Mouse (Mus musculus) CH12F3 (cell line): ENCODE results near the gene Cacng7.

Experiments
- in situ Hi-C: fragments of 300-500 bp; cut with MboI; formaldehyde crosslinking; loops from 2 replicates; pipeline ENCODE4 v1.14.3; 2020; ENCODE audit warnings: low sequenced_read_pairs

Cacng7 gene

GRCm38 (mm10) chr7:3343861-3344260 is 11.1 kb downstream of the Cacng7 start:
- in situ Hi-C loops, result no loop called here

GRCm38 (mm10) chr7:3345301-3345700 is 12.5 kb downstream of the Cacng7 start:
- in situ Hi-C loops, result no loop called here

GRCm38 (mm10) chr7:3347366-3348287 is 14.9 kb downstream of the Cacng7 start:
- in situ Hi-C loops, result no loop called here

- in situ Hi-C loops, result no loop called here
These were observed 15.6 kb downstream of the Cacng7 start for GRCm38 (mm10) chr7:3348326-3348725.

DNA sequence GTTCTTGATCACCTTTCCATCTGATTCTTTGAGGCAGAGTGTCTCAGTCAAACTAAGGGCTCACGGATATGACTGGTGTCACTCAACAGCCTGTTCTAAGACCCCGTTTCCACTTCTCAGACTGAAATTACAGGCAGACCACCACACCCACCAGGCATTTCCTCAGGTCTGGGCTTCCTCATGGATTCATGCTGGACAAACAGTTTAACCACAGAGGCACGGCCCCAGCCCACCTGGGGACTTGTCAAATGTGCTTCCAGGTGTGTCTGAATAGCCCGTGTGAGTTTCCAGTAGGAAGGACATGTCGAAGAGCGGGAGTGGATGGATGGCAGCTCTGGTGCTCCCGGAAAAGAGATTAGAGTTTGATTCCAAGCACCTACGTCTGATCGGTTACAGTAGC is 17.0 kb downstream of the Cacng7 start:
- in situ Hi-C loops, result no loop called here

GRCm38 (mm10) chr7:3351536-3351935 is 18.8 kb downstream of the Cacng7 start:
- in situ Hi-C loops, result no loop called here

- in situ Hi-C loops, result no loop called here
These were observed 22.1 kb downstream of the Cacng7 start for GRCm38 (mm10) chr7:3354850-3355249.

GRCm38 (mm10) chr7:3360678-3361077 is 27.9 kb downstream of the Cacng7 start:
- in situ Hi-C loops, result no loop called here

DNA sequence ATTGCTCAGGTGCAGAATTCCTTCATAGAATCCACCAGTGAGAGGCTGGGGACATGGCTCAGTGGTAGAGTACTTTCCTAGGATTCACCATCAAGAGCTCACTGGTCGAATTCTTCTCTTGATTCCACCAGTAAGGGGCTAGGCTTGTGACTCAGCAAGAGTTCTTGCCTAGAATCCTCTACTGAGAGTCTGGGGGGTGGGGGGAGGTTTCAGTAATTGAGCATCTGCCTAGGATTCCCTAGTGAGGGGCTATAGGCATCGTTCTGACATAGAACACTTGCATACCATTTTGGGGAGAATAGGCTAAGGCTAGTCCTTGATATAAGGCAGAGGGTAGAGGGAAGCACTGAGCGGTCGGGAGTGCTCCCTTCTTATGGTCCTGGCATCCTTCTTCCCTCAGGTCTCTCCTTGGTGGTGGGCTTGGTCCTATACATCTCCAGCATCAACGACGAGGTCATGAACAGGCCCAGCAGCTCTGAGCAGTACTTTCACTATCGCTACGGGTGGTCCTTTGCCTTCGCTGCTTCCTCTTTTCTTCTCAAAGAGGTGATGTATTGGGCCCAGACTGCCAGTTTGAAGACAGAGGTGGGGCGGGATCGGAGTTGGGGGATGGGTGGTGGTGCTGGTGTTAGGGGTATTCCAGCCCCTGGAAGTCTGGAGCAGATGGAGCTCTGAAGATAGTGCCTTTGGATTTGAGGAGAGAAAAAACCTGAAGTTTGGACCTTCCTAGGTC is 33.0 kb downstream of the Cacng7 start:
- in situ Hi-C loops, result no loop called here

GRCm38 (mm10) chr7:3366705-3367516 is 34.2 kb downstream of the Cacng7 start:
- in situ Hi-C loops, result no loop called here

DNA sequence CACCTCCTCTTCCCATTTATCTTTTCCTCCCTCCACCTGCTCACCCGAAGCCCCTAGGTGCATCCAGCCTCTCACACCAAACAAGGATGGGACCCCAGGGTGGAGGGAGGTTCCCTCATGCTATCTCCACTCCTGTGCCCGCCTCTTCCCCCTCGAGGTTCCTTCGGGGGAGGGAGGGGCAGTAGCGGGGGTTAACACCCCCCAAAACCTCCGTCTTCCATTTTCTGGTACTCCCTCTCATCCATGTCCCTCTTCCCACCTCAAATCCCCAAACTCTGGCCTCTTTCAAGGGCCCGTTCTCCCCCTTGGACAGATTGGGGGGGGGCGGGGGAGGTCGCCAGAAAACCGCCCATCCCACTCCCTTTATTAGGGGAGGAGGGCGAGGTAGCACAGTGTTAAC is 34.8 kb downstream of the Cacng7 start:
- in situ Hi-C loops, result no loop called here

DNA sequence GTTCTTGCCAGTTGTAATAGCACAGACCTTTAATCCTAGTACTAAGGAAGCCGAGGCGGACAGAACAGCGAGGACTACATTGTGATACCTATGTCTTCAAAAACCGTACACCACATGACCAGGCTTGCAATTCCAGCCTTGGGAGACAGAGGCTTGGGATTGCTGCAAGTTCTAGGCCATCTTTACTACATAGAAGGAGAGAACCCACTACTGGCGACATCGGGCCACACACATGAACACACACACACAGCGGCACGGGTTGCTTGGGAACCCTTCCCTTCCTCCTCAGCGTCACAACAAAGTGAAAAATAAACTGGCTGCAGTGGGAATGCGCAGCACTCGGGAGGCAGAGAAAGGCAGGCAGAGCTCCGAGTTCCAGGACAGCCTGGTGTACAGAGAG is 35.6 kb downstream of the Cacng7 start:
- in situ Hi-C loops, result no loop called here

DNA sequence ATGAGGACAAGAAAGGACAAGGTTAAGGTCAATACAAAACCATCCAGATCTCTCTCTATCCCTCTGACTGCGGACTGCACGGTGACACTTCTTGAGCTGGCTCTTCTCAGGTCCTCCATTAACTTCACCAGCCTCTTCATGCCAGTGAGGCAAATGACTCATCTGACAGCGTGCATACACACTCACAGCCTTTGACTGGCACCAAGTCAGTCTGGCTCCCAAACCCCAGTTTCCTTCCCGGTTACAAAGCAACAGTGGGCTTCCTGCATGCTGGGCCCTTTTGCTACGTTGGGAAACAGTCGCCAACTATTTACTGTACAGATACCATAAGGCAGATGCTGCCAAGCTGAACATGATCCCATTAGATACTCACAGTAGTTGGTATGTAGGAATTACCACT is 36.4 kb downstream of the Cacng7 start:
- in situ Hi-C loops, result no loop called here

- in situ Hi-C loops, result no loop called here
These were observed 37.7 kb downstream of the Cacng7 start for GRCm38 (mm10) chr7:3370407-3370806.

GRCm38 (mm10) chr7:3372376-3372775 is 39.6 kb downstream of the Cacng7 start:
- in situ Hi-C loops, result no loop called here

DNA sequence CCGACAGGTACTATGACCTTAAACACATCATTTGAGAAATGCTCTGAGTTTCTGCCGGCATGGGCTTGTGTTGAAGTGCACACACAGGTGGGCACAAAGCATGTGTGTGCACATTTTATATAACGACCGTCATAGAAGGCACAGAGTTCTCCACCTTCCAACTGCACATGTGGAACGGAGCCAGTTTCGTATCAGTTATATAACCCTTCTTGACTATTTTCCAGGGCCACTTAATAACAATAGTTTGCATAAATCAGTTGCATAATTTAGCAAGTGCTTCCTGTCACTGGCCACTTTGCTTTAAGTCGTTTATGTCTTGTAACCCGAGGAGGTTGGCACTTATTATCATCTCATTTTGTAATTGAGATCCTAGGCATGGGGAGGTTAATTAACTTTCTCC is 41.0 kb downstream of the Cacng7 start:
- in situ Hi-C loops, result no loop called here

DNA sequence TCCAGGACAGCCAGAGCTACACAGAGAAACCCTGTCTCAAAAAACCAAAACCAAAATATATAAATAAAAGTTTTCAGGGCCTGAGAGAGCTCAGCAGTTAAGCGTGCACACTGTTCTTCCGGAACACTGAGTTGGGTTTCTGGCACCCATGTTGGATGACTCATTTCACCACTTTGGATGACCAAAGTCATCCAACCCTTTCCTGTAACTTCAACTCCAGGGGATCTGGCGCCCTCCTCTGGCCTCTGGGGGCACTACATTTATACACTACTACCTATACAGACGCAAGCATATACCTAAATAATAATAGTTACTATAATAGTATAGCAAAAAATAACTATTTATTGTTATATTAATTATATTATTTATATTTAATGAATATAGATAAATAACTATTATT is 44.1 kb downstream of the Cacng7 start:
- in situ Hi-C loops, result no loop called here

- in situ Hi-C loops, result no loop called here
These were observed 49.4 kb downstream of the Cacng7 start for GRCm38 (mm10) chr7:3382123-3382522.

DNA sequence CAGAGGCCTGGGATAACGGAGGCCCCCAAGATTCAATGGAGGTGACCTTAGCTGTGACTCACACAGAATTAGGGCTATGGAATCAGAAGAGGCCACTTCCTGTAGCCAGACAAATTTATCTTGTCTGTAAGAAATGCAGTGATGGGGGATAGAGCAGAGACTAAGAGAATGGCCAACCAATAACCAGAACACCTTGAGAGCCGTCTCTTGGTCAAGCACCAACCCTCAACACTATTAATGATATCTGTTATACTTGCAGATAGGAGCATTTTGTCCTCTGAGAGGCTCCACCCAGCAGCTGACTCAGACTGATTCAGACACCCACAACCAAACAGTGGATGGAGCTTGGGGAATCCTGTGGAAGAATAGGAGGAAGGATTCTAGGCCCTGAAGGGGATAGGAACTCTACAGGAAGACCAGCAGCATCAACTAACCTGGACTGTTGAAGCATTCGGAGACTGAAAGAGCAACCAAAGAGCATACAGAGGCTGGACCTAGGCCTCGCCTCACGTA is 52.1 kb downstream of the Cacng7 start:
- in situ Hi-C loops, result no loop called here

GRCm38 (mm10) chr7:3386036-3386730 is 53.4 kb downstream of the Cacng7 start:
- in situ Hi-C loops, result no loop called here
